Mouse (Mus musculus) layer of hippocampus, postnatal 14 days (tissue): ENCODE measurements around the gene Tnf. TPM values are rescaled to one million over a fixed set of nuclear protein-coding genes. Genes with fewer than 3 reads are reported as not detected.

ENCODE experiments used
- DNase-seq, 2 experiments: peaks; one replicate each; pipeline ENCODE4 v3.0.0; 2021 to 2022; ENCODE audit warnings: low spot score in 2 of 2, mixed read lengths in 1 of 2
- total RNA-seq, 2 experiments: library from RNA; stranded (reverse); gene quantifications; 2 replicates each; pipeline ENCODE4 v1.2.3; 2021

The Tnf gene
- total RNA-seq, 2 experiments from 2014 or later: 0.31 TPM; not detected in 1

DNA sequence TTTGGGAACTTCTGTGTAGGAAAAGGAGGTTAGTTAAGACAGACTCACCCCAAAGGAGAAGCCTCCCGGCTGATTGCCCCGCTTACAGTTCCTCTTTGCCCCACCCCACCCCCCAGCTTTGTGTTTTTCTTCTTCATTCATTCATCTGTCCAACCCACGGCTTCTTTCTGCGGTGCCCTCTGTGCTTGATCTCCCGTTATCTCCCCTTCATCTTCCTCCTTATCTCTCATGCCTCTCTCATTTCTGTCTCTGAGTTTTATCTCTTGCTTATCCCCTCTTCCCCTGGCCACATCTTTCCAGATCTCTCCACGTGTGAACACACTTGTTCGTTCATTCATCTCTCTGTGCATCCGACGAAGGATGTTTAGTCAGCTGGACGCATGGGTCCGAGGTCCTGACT lies 679 bp downstream of the Tnf start:
- no peak for DNase-seq

DNA sequence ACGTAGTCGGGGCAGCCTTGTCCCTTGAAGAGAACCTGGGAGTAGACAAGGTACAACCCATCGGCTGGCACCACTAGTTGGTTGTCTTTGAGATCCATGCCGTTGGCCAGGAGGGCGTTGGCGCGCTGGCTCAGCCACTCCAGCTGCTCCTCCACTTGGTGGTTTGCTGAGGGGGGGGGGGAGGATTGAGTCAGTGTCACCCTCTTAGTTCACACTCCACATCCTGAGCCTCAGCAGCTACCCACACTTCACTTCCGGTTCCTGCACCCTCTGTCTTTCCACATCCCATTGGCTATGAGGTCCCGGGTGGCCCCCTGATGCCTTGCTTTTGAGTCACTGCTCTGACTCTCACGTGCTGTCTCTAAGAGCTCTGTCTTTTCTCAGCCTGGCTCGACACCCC lies 1.4 kb downstream of the Tnf start:
- DNase-seq: no peak

GRCm38 (mm10) chr17:35198946-35199345 lies 2.9 kb downstream of the Tnf start:
- DNase-seq: no peak

GRCm38 (mm10) chr17:35198029-35198428 lies 3.8 kb downstream of the Tnf start:
- no peak for DNase-seq

DNA sequence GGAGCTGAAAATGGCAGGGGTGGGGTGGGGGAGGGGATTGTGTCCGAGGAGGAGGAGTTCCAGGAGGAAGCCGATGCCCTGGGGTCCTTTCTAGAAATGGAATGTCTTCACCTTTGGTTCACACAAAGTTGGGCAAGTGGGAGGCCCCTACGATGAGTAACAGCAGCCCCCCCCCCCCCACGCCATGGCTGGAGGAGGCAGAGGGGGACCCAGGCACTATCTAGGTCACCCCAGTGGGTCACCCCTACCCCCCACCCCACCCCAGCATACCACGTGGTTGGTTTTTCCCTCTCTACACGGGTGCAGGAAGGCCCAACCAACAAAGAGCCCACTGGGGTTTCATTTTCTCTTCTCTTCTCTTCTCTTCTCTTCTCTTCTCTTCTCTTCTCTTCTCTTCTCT lies 4.7 kb downstream of the Tnf start:
- no peak for DNase-seq

- DNase-seq: no peak
Measured at GRCm38 (mm10) chr17:35196321-35196641, 5.5 kb downstream of the Tnf start.

DNA sequence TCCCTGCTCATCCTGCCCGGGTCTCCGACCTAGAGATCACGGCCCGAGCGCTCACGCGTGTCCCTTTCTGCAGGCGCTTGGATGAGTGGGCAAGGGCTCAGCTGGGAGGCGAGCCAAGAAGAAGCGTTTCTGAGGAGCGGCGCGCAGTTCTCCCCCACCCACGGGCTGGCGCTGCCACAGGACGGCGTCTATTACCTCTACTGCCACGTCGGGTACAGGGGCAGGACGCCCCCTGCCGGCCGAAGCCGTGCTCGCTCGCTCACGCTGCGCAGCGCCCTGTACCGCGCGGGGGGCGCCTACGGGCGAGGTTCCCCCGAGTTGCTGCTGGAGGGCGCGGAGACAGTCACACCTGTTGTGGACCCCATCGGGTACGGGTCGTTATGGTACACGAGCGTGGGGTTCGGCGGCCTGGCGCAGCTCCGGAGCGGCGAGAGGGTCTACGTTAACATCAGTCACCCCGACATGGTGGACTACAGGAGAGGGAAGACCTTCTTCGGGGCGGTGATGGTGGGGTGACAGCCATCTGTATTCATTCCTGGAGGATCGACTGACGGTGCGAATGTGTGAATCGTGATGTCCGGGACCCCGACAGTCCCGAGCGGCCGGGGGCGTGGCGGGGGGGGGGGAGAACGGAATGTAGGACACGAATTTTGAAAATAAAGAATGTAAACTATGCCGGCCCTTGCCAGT lies 6.0 kb downstream of the Tnf start:
- peak; percentile 62 to 74 for DNase-seq

DNA sequence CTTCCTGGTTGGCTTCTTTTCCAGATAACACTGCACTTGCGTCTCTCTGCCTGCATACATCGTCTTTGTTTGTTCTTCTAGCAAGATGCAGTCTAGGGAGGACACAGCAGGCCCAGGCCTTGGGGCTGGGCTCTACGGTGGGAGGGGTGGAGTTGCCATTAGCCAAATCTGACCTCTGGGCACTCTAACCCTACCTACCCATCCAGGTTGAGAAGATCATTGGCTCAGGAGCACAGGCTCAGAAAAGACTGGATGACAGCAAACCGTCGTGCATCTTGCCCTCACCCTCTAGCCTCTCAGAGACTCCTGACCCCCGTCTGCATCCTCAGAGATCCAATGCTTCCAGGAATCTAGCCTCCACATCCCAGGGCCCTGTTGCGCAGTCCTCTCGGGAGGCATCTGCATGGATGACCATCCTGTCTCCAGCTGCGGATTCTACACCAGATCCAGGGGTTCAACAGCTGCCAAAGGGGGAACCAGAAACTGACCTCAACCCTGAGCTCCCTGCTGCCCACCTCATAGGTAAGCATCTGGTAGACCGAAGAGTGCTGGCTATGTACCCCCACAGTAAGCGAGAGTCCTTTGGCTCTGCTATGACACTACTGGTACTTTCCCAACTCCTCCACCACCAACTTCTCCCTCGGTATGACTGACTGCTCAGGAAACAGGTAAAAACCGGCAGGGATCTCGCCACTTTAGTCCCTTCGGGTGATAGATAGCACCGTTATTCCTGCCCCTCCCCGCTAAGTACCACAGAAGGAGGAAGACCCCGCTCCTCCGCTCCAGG lies 6.8 kb downstream of the Tnf start:
- no peak for DNase-seq

DNA sequence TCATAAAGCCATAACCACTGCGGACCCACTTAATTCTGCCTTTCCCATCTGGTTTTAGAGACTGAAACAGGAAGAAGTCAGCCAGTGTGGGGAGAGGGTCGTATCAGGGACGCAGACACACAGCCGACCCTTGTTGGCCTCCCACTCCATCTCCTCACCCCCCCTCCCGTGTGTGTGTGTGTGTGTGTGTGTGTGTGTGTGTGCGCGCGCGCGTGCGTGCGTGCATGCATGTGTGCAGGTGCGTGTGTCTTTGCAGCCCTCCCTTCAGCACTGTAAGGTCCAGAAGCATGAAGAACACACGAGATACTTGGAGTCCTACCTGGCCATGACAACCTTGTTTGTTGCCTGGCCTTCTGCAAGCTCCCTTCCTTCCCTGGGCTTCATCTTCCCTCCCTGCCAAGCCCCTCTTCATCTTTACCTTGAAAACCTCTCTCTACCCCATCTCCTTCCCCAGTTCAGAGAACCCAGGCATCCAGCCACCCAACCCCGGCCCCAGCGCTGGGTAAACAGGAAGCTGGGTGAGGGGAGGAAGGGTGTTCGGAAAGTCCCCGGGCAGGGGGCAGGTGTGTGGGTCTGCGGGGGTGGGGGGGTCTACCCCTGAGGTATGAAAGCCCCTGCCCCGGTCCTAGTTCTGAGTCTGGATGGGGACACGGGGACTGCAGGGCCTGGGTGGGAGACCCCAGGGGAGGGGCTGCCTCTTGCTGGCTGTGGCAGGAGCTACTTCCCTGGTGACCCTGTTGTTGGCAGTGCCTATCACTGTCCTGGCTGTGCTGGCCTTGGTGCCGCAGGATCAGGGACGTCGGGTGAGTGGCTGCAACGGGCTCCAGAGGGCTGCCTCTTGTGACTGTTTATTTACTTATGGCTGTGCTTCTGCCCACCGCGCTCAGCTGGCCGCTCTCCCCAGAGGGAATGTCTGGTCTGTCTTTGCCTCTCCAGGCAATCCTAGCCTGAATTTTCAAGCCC lies 7.6 kb downstream of the Tnf start, which contains the start of gene Ltb:
TSS of gene Ltb (plus strand) at position 559 of the 963 bp plus-strand sequence.
- DNase-seq: no peak

DNA sequence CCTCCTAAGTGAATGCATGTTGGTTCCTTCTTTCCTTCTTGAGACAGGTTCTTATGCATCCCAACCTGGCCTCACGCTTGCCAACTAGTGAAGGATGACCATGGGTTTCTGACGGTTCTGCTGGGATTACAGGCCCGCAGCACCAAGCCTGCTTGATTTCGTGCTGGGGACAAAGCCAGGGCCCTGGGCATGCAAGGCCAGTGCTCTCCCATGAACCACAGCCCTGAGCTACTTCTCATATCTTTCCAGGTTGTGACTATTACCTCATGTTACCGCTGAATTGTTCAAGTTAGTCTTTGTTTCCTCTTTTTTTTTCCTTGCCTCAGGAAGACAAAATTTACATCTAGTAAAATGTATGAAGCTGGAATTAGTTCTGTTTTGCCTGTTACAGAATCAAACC lies 8.9 kb downstream of the Tnf start:
- no peak for DNase-seq

GRCm38 (mm10) chr17:35191723-35192122 lies 10.1 kb downstream of the Tnf start:
- DNase-seq: no peak

- DNase-seq: no peak
Measured at GRCm38 (mm10) chr17:35190096-35190495, 11.7 kb downstream of the Tnf start.

DNA sequence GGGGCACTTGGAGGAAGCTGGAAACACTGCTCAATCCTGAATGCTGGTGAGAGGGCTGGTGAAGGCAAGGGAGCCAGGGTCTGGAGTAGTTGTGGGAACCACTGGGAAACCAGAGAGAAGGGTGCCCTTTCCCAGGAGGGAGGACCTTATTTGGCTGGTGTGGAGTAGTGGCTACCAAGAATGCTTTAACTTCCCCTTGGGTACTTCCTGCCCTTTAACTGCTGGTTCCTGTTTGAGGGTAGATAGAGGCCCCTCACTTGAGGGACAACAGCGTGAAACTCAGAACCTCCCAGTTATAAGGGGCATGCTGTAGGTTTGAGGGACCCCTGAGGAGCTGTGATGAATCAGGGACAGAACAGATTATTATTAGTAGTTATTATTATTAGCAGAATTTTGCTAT lies 12.6 kb downstream of the Tnf start:
- no peak for DNase-seq

DNA sequence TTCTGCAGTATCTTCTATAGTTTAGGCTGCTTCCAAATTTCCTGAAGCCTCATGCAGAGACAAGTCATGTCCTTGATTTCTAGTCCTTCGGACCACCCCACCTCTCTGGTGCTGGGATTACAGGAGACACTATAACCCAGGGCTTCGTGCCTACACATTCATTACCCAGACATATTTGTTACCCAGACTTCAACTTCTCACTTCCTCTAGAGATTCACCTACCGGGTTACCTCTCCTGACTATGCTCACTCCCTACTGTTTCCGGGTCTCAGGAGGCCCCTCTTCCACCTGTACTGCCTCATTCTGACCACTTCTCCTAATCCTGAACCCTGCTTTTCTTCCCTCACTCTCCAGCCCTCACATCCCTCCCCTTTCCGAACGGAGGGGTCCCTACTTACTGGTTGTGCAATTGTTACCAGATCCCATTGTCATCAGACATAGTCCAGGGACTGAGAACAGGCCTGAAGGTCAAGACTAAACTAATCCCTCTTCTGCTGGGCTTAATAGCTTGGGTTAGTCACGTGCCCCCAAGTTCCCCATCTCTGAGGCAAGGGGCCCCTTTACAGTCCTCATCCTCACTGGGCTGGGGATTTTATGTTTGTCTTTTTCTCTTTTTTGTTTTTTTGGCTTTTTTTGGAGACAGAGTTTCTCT lies 13.7 kb downstream of the Tnf start, which contains the start of gene Lst1:
TSS of gene Lst1 (minus strand) at position 481 of the 652 bp plus-strand sequence.
- DNase-seq: no peak

- no peak for DNase-seq
Measured at GRCm38 (mm10) chr17:35187345-35187744, 14.5 kb downstream of the Tnf start.

GRCm38 (mm10) chr17:35186681-35187080 lies 15.1 kb downstream of the Tnf start:
- no peak for DNase-seq

GRCm38 (mm10) chr17:35185639-35186611 lies 15.9 kb downstream of the Tnf start:
- DNase-seq: no peak

GRCm38 (mm10) chr17:35180093-35180492 lies 21.7 kb downstream of the Tnf start:
- no peak for DNase-seq

DNA sequence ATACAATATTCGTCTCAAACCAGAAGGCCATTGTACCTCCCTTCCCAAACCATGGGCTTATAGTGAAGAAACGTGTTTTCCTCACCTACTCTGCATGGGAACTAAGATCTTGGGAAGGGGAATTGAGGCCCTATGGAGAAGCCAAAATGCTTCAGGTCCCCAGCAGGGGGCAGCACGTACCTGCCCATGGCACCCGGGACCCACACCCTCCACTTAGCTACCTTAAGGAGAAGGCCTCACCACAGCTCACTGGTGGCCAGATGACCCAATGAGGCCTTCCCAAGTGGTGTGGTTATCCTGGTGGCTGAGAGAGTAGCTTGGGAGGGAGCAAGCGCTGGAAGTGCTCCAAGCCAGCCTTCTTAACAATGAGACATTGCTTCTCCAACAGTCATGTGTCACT lies 23.3 kb downstream of the Tnf start:
- DNase-seq: no peak

GRCm38 (mm10) chr17:35175968-35176367 lies 25.8 kb downstream of the Tnf start, which contains the start of gene Aif1:
Gene Aif1, minus strand, starts transcription at chr17:35176068.
- DNase-seq: no peak
